Mouse (Mus musculus): ENCODE data around the gene Fam163b. TPM values are rescaled to one million over a fixed set of nuclear protein-coding genes. Genes with fewer than 3 reads are reported as not detected.

Gene Fam163b
- total RNA-seq, 1 experiment: not detected

- DNase-seq (ENCODE audit: low read depth, low spot score): no peak
- Histone ChIP-seq H3K9ac (ENCODE audit: insufficient read depth, low read depth, low read length, poor library complexity, severe bottlenecking) (no peak overlapping the region), H3K27ac (ENCODE audit: insufficient read depth, low read depth, low read length, poor library complexity, severe bottlenecking) (no peak overlapping the region), H3K9me3 (ENCODE audit: control insufficient read depth, insufficient read depth, low read depth, low read length) (no peaks in the 10 kb centered on the region), H3K4me3 (ENCODE audit: insufficient read depth in 1 of 2, low read depth in 1 of 2, low read length in 2 of 2, poor library complexity in 1 of 2, severe bottlenecking in 1 of 2) (no peak overlapping the region), H3K4me1 (ENCODE audit: control insufficient read depth in 2 of 2, insufficient read depth in 2 of 2, low read length in 2 of 2, poor library complexity in 1 of 2) (peaks cover 0 to 2% of the 10 kb centered on the region in 2 experiments; a peak in 1 of 4 replicates), H3K36me3 (ENCODE audit: control insufficient read depth, insufficient read depth, low read length, poor library complexity, severe bottlenecking) (no peaks in the 10 kb centered on the region)
- in situ Hi-C loops (cut with MboI; ENCODE audit: low sequenced_read_pairs in 2 of 2, unreplicated experiment in 2 of 2): no loop called here
- no peak for TF ChIP-seq CHD2 (IDR thresholded peaks at IDR 0.05; ENCODE audit: low read depth, low read length)
- no peak for TF ChIP-seq ZC3H11A (IDR thresholded peaks at IDR 0.05; ENCODE audit: borderline replicate concordance, low read depth, low read length)
- TF ChIP-seq MAFK (IDR thresholded peaks at IDR 0.05; ENCODE audit: insufficient read depth, low read depth, low read length): no peak
- TF ChIP-seq HCFC1 (IDR thresholded peaks at IDR 0.05; ENCODE audit: borderline replicate concordance, insufficient read depth, low read length): no peak
- TF ChIP-seq ZNF384 (IDR thresholded peaks at IDR 0.05; ENCODE audit: low read depth, low read length): no peak
Observed at GRCm38 (mm10) chr2:27122578-27122977, 19.7 kb downstream of the Fam163b start.

- no peaks in the 10 kb centered on the region for H3K9me3 ChIP-seq (ENCODE audit: control insufficient read depth, insufficient read depth, low read depth, low read length)
- TF ChIP-seq CHD2 (IDR thresholded peaks at IDR 0.05; ENCODE audit: low read depth, low read length) (no peak), HCFC1 (IDR thresholded peaks at IDR 0.05; ENCODE audit: borderline replicate concordance, insufficient read depth, low read length) (no peak), MAFK (IDR thresholded peaks at IDR 0.05; ENCODE audit: insufficient read depth, low read depth, low read length) (no peak), ZC3H11A (IDR thresholded peaks at IDR 0.05; ENCODE audit: borderline replicate concordance, low read depth, low read length) (no peak), ZNF384 (IDR thresholded peaks at IDR 0.05; ENCODE audit: low read depth, low read length) (no peak)
- H3K27ac ChIP-seq (ENCODE audit: insufficient read depth, low read depth, low read length, poor library complexity, severe bottlenecking): no peak overlapping the region
- H3K9ac ChIP-seq (ENCODE audit: insufficient read depth, low read depth, low read length, poor library complexity, severe bottlenecking): no peak overlapping the region
- no peak for DNase-seq (ENCODE audit: low read depth, low spot score)
- H3K4me3 ChIP-seq (ENCODE audit: insufficient read depth in 1 of 2, low read depth in 1 of 2, low read length in 2 of 2, poor library complexity in 1 of 2, severe bottlenecking in 1 of 2): no peak overlapping the region
- in situ Hi-C loops (cut with MboI; ENCODE audit: low sequenced_read_pairs in 2 of 2, unreplicated experiment in 2 of 2): no loop called here
- no peaks in the 10 kb centered on the region for H3K36me3 ChIP-seq (ENCODE audit: control insufficient read depth, insufficient read depth, low read length, poor library complexity, severe bottlenecking)
- peaks cover 0 to 2% of the 10 kb centered on the region in 2 experiments; a peak in 1 of 4 replicates for H3K4me1 ChIP-seq (ENCODE audit: control insufficient read depth in 2 of 2, insufficient read depth in 2 of 2, low read length in 2 of 2, poor library complexity in 1 of 2)
Observed at GRCm38 (mm10) chr2:27121626-27122355, 20.5 kb downstream of the Fam163b start.

DNA sequence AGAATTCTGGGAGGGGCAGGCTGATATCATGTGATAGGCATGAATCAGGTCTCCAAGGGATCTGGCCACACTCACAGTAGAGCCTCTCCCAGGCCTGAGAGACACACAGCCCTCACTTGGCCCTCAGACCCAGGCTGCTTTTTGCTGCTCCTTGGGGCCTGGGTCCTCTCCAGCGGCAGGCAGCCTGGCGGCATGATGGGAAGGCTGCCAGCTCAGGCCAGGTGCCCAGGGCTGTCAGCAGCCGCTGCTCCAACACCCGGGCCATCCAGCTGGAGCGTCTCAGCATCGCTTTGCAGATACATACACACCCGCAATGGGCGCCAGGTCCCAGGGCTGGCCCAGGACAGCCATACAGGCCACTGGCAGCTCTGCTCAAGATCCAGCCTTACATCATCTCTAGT lies 22.1 kb downstream of the Fam163b start:
- no peaks in the 10 kb centered on the region for H3K9me3 ChIP-seq (ENCODE audit: control insufficient read depth, insufficient read depth, low read depth, low read length)
- no peak overlapping the region for H3K9ac ChIP-seq (ENCODE audit: insufficient read depth, low read depth, low read length, poor library complexity, severe bottlenecking)
- H3K4me3 ChIP-seq (ENCODE audit: insufficient read depth in 1 of 2, low read depth in 1 of 2, low read length in 2 of 2, poor library complexity in 1 of 2, severe bottlenecking in 1 of 2): no peak overlapping the region
- in situ Hi-C loops (cut with MboI; ENCODE audit: low sequenced_read_pairs in 2 of 2, unreplicated experiment in 2 of 2): no loop called here
- H3K4me1 ChIP-seq (ENCODE audit: control insufficient read depth in 2 of 2, insufficient read depth in 2 of 2, low read length in 2 of 2, poor library complexity in 1 of 2): no peaks in the 10 kb centered on the region
- no peak for DNase-seq (ENCODE audit: low read depth, low spot score)
- no peaks in the 10 kb centered on the region for H3K36me3 ChIP-seq (ENCODE audit: control insufficient read depth, insufficient read depth, low read length, poor library complexity, severe bottlenecking)
- H3K27ac ChIP-seq (ENCODE audit: insufficient read depth, low read depth, low read length, poor library complexity, severe bottlenecking): no peak overlapping the region
- TF ChIP-seq HCFC1 (IDR thresholded peaks at IDR 0.05; ENCODE audit: borderline replicate concordance, insufficient read depth, low read length) (no peak), ZC3H11A (IDR thresholded peaks at IDR 0.05; ENCODE audit: borderline replicate concordance, low read depth, low read length) (no peak), ZNF384 (IDR thresholded peaks at IDR 0.05; ENCODE audit: low read depth, low read length) (no peak), MAFK (IDR thresholded peaks at IDR 0.05; ENCODE audit: insufficient read depth, low read depth, low read length) (no peak), CHD2 (IDR thresholded peaks at IDR 0.05; ENCODE audit: low read depth, low read length) (no peak)

DNA sequence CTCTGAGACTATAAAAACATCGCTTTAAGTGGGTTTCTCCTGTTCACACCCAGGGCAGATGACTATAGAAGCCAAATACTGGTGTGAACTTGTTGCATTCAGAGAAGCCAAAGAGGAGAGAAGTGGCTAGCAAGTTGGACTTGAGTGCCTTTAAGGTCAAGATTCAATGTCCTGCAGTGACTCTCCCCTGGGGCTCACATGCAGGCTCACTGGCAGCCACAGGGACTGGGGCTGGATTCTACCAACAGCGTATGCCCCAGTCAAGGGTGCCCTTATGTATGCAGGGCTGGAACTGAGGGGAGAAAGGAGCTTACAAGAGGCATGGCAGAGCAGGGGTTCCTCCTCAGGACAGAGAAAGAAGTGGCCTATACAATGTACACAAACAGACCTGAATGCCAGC lies 22.5 kb downstream of the Fam163b start:
- H3K36me3 ChIP-seq (ENCODE audit: control insufficient read depth, insufficient read depth, low read length, poor library complexity, severe bottlenecking): no peaks in the 10 kb centered on the region
- TF ChIP-seq HCFC1 (IDR thresholded peaks at IDR 0.05; ENCODE audit: borderline replicate concordance, insufficient read depth, low read length): no peak
- H3K9ac ChIP-seq (ENCODE audit: insufficient read depth, low read depth, low read length, poor library complexity, severe bottlenecking): no peak overlapping the region
- H3K27ac ChIP-seq (ENCODE audit: insufficient read depth, low read depth, low read length, poor library complexity, severe bottlenecking): no peak overlapping the region
- in situ Hi-C loops (cut with MboI; ENCODE audit: low sequenced_read_pairs in 2 of 2, unreplicated experiment in 2 of 2): no loop called here
- no peak for DNase-seq (ENCODE audit: low read depth, low spot score)
- no peaks in the 10 kb centered on the region for H3K4me1 ChIP-seq (ENCODE audit: control insufficient read depth in 2 of 2, insufficient read depth in 2 of 2, low read length in 2 of 2, poor library complexity in 1 of 2)
- no peaks in the 10 kb centered on the region for H3K9me3 ChIP-seq (ENCODE audit: control insufficient read depth, insufficient read depth, low read depth, low read length)
- H3K4me3 ChIP-seq (ENCODE audit: insufficient read depth in 1 of 2, low read depth in 1 of 2, low read length in 2 of 2, poor library complexity in 1 of 2, severe bottlenecking in 1 of 2): no peak overlapping the region

- DNase-seq (ENCODE audit: low read depth, low spot score): no peak
- in situ Hi-C loops (cut with MboI; ENCODE audit: low sequenced_read_pairs in 2 of 2, unreplicated experiment in 2 of 2): no loop called here
- no peak for TF ChIP-seq ZC3H11A (IDR thresholded peaks at IDR 0.05; ENCODE audit: borderline replicate concordance, low read depth, low read length)
- TF ChIP-seq CHD2 (IDR thresholded peaks at IDR 0.05; ENCODE audit: low read depth, low read length): no peak
- TF ChIP-seq HCFC1 (IDR thresholded peaks at IDR 0.05; ENCODE audit: borderline replicate concordance, insufficient read depth, low read length): no peak
- TF ChIP-seq ZNF384 (IDR thresholded peaks at IDR 0.05; ENCODE audit: low read depth, low read length): no peak
- TF ChIP-seq MAFK (IDR thresholded peaks at IDR 0.05; ENCODE audit: insufficient read depth, low read depth, low read length): no peak
- no peaks in the 10 kb centered on the region for H3K4me1 ChIP-seq (ENCODE audit: control insufficient read depth in 2 of 2, insufficient read depth in 2 of 2, low read length in 2 of 2, poor library complexity in 1 of 2)
- no peaks in the 10 kb centered on the region for H3K9me3 ChIP-seq (ENCODE audit: control insufficient read depth, insufficient read depth, low read depth, low read length)
- H3K27ac ChIP-seq (ENCODE audit: insufficient read depth, low read depth, low read length, poor library complexity, severe bottlenecking): no peak overlapping the region
- H3K4me3 ChIP-seq (ENCODE audit: insufficient read depth in 1 of 2, low read depth in 1 of 2, low read length in 2 of 2, poor library complexity in 1 of 2, severe bottlenecking in 1 of 2): no peak overlapping the region
- no peaks in the 10 kb centered on the region for H3K36me3 ChIP-seq (ENCODE audit: control insufficient read depth, insufficient read depth, low read length, poor library complexity, severe bottlenecking)
- H3K9ac ChIP-seq (ENCODE audit: insufficient read depth, low read depth, low read length, poor library complexity, severe bottlenecking): no peak overlapping the region
Observed at GRCm38 (mm10) chr2:27118452-27118851, 23.8 kb downstream of the Fam163b start.
